In the genomic region with DNA sequence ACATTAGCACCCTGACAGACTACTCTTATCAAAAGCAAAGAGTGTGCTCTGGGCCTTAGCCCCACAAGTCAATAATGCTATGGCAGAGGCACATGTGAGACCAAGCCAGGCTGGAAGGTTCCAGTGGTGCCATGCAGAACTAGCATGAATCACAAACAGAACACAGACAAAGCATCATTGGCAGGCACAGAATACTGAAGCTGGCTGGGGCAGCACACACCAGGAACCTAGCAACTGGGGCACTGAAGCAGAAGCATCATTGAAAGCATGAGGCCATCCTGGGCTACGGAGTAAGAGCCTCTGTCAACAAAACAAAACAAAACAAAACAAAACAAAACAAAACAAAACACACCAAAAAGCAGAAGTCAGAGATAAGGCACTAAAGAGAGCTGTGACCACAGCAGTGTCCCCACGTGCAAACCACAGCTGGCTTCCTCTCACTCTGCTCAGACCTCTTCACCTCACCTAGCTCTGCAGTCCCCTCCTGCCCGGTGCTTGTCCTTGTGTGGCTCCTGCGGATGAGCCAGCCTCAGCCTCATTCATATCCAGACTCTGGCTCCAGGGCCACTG, we compare ENCODE assay signal across 12 mouse cellular contexts. TPM values are rescaled to one million over a fixed set of nuclear protein-coding genes. Genes with fewer than 3 reads are reported as not detected.
DNase-seq lines count a peak whose midpoint lies in the region; ATAC-seq and TF ChIP-seq lines count a peak whose summit lies in the region.
"Had no signal": no experiment of that assay in that cellular context is flagged by ENCODE, and none has a peak within 500 bp of the region (broad histone marks: within the 10 kb centered on the region; RNA-seq: fewer than 3 reads in every experiment).

No protein-coding gene starts in this region.

- H3K27ac ChIP-seq in liver, adult 2 months (replicated peaks; ENCODE audit: insufficient read depth, low read depth, low read length) = peak overlapping the region; percentile 1; the same call in 1 of the 2 replicates
- no peak overlapping the region for H3K27ac ChIP-seq in CH12.LX (ENCODE audit: insufficient read depth, low read depth)
- H3K27ac ChIP-seq in hindbrain, embryonic 10.5 days = no peak overlapping the region
- H3K27ac ChIP-seq in kidney, embryonic 14.5 days (ENCODE audit: low read depth, low read length) = no peak overlapping the region
- H3K27ac ChIP-seq: hindbrain, embryonic 15.5 days; limb, embryonic 13.5 days had no signal

- H3K4me1 ChIP-seq in liver, adult 2 months (ENCODE audit: control insufficient read depth, insufficient read depth, low read length) = no peaks in the 10 kb centered on the region
- H3K4me1 ChIP-seq in CH12.LX (ENCODE audit: control insufficient read depth in 1 of 2, insufficient read depth in 2 of 2) = peaks cover 44 to 74% of the 10 kb centered on the region in 2 experiments
- 0 out of 2 replicates have a peak, but pooled peaks cover 8% of the 10 kb centered on the region for H3K4me1 ChIP-seq in hindbrain, embryonic 10.5 days (replicated peaks)
- H3K4me1 ChIP-seq in kidney, embryonic 14.5 days (ENCODE audit: control insufficient read depth, insufficient read depth, low read length) = 0 out of 2 replicates have a peak, but pooled peaks cover 3% of the 10 kb centered on the region
- H3K4me1 ChIP-seq: hindbrain, embryonic 15.5 days had no signal

- peak; percentile 19 for ATAC-seq in inflammation-experienced regulatory T-cells, adult 6 months
- ATAC-seq in kidney, embryonic 14.5 days (ENCODE audit: low FRiP score, low TSS enrichment) = no peak

- H3K9me3 ChIP-seq in CH12.LX (replicated peaks; ENCODE audit: low read length) = no peaks in the 10 kb centered on the region
- H3K9me3 ChIP-seq in hindbrain, embryonic 10.5 days = no peaks in the 10 kb centered on the region
- H3K9me3 ChIP-seq in kidney, embryonic 14.5 days (ENCODE audit: control insufficient read depth, low read length) = no peaks in the 10 kb centered on the region
- H3K9me3 ChIP-seq: hindbrain, embryonic 15.5 days; limb, embryonic 13.5 days had no signal

- H3K79me2 ChIP-seq in liver, adult 2 months (ENCODE audit: control insufficient read depth, insufficient read depth, low read length) = no peaks in the 10 kb centered on the region
- no peaks in the 10 kb centered on the region for H3K79me2 ChIP-seq in CH12.LX (replicated peaks; ENCODE audit: control insufficient read depth, extremely low read depth, insufficient read depth, poor library complexity, severe bottlenecking)

- H3K9ac ChIP-seq in liver, adult 2 months (ENCODE audit: low read depth, low read length) = no peak overlapping the region
- H3K9ac ChIP-seq in CH12.LX (ENCODE audit: insufficient read depth, low read depth) = no peak overlapping the region
- no peak overlapping the region for H3K9ac ChIP-seq in kidney, embryonic 14.5 days (ENCODE audit: low read depth, low read length)
- H3K9ac ChIP-seq: hindbrain, embryonic 15.5 days; limb, embryonic 13.5 days had no signal

- H3K27me3 ChIP-seq in liver, adult 2 months (ENCODE audit: control insufficient read depth, insufficient read depth, low read length) = no peaks in the 10 kb centered on the region
- no peaks in the 10 kb centered on the region for H3K27me3 ChIP-seq in CH12.LX (replicated peaks)
- no peaks in the 10 kb centered on the region for H3K27me3 ChIP-seq in hindbrain, embryonic 10.5 days (ENCODE audit: insufficient read depth, poor library complexity, severe bottlenecking)
- H3K27me3 ChIP-seq in kidney, embryonic 14.5 days (ENCODE audit: control insufficient read depth, insufficient read depth, low read length) = no peaks in the 10 kb centered on the region
- H3K27me3 ChIP-seq: hindbrain, embryonic 15.5 days; limb, embryonic 13.5 days had no signal

- DNase-seq in liver, adult 2 months (ENCODE audit: extremely low read depth, low read depth, low spot score) = no peak
- DNase-seq in liver (no peak), CH12.LX (ENCODE audit: extremely low read depth) (peak; percentile 37)
- DNase-seq in natural killer cell, adult 2 months (ENCODE audit: low spot score in 2 of 2) = peak; percentile 66 to 69
- no peak for DNase-seq in hindbrain, embryonic 10.5 days (ENCODE audit: low spot score)
- DNase-seq: adrenal gland, postnatal 10 days; kidney, postnatal 4 days; right cerebral cortex, adult 18-20 months had no signal

- H3K4me3 ChIP-seq in liver, adult 2 months (ENCODE audit: insufficient read depth, low read depth, low read length) = no peak overlapping the region
- no peak overlapping the region for H3K4me3 ChIP-seq in CH12.LX (replicated peaks in 1 of 3; ENCODE audit: low read depth in 2 of 3, low read length in 2 of 3, poor library complexity in 1 of 3)
- no peak overlapping the region for H3K4me3 ChIP-seq in hindbrain, embryonic 10.5 days
- H3K4me3 ChIP-seq in kidney, embryonic 14.5 days (ENCODE audit: low read length) = no peak overlapping the region
- H3K4me3 ChIP-seq: hindbrain, embryonic 15.5 days; limb, embryonic 13.5 days had no signal

- in situ Hi-C loops in CH12.LX (cut with MboI; ENCODE audit: low pct_ligation_motif_present, low pct_unique_long_range_greater_than_20kb, low sequenced_read_pairs) = no loop called here

- no peak for TF ChIP-seq RAD21 in CH12.LX (IDR thresholded peaks at IDR 0.05; ENCODE audit: low read depth, low read length)

- TF ChIP-seq EP300 in CH12.LX (IDR thresholded peaks at IDR 0.05; ENCODE audit: low read length) = no peak

- dilution Hi-C loops in CH12.LX (cut with MboI; ENCODE audit: extremely low pct_ligation_motif_present, extremely low pct_unique_long_range_greater_than_20kb, low sequenced_read_pairs) = no loop called here

- 77% methylated on average over 4 of the region's 4 CpGs for WGBS in liver, adult 2 months
- 59% methylated on average over 4 of the region's 4 CpGs for WGBS in hindbrain, embryonic 10.5 days
- 58% methylated on average over 4 of the region's 4 CpGs for WGBS in kidney, embryonic 14.5 days

- TF ChIP-seq CTCF in liver, adult 2 months (IDR thresholded peaks at IDR 0.05; ENCODE audit: low read depth, low read length) = no peak
- TF ChIP-seq CTCF in CH12.LX (conservative IDR thresholded peaks at IDR 0.05 in 1 of 2, IDR thresholded peaks at IDR 0.05 in 1 of 2; ENCODE audit: low read depth in 2 of 2, low read length in 2 of 2) = no peak

- TF ChIP-seq POLR2A in liver, adult 2 months (IDR thresholded peaks at IDR 0.05; ENCODE audit: extremely low read depth, insufficient read depth, low read length) = no peak
- no peak for TF ChIP-seq POLR2A in CH12.LX (IDR thresholded peaks at IDR 0.05; ENCODE audit: low read depth, low read length)

- no peaks in the 10 kb centered on the region for H3K36me3 ChIP-seq in liver, adult 2 months (ENCODE audit: control insufficient read depth, insufficient read depth, low read length)
- H3K36me3 ChIP-seq in CH12.LX (replicated peaks in 1 of 2; ENCODE audit: control insufficient read depth in 1 of 2, insufficient read depth in 1 of 2, low read length in 1 of 2) = no peaks in the 10 kb centered on the region
- no peaks in the 10 kb centered on the region for H3K36me3 ChIP-seq in hindbrain, embryonic 10.5 days
- H3K36me3 ChIP-seq in kidney, embryonic 14.5 days (ENCODE audit: control insufficient read depth, insufficient read depth, low read length) = no peaks in the 10 kb centered on the region
- H3K36me3 ChIP-seq: hindbrain, embryonic 15.5 days; limb, embryonic 13.5 days had no signal

- no peak overlapping the region for H3K4me2 ChIP-seq in CH12.LX (ENCODE audit: insufficient read depth, low read depth, poor library complexity, severe bottlenecking)
- H3K4me2 ChIP-seq in kidney, embryonic 14.5 days (replicated peaks; ENCODE audit: low read depth, low read length) = no peak overlapping the region
- H3K4me2 ChIP-seq: hindbrain, embryonic 15.5 days; limb, embryonic 13.5 days had no signal

TF ChIP-seq in CH12.LX, 34 proteins besides CTCF, POLR2A, EP300 and RAD21:
- TF ChIP-seq UBTF (IDR thresholded peaks at IDR 0.05; ENCODE audit: low read depth, low read length) = no peak
- TF ChIP-seq BHLHE40 (IDR thresholded peaks at IDR 0.05; ENCODE audit: low read depth, low read length) = peak; percentile 86

RNA-seq across cellular contexts. Expression of gene Ergic1, which starts 28.7 kb away (rescaled TPM):
- total RNA-seq in liver, adult 2 months (2014; rRNA removed) = 30.7 and 34.6 TPM in 2 replicates
- 93.3 and 106 TPM in 2 replicates for polyA plus RNA-seq in liver, adult 2 months (2012; rRNA removed)
- total RNA-seq in CH12.LX (2012; rRNA removed) (129 and 131 TPM in 2 replicates), CH12.LX (2014; rRNA removed) (89.5 and 93.5 TPM in 2 replicates)
- 111 and 142 TPM in 2 replicates for polyA plus RNA-seq in CH12.LX (2012; ENCODE audit: insufficient read length, low read depth)
- polyA plus RNA-seq in inflammation-experienced regulatory T-cells, adult 6 months (2017; shearing (Covaris generic)) = 10 to 100 TPM; 35.9 to 50.4 (median 39.8) TPM
- 97.7 and 103 TPM in 2 replicates for polyA plus RNA-seq in hindbrain, embryonic 10.5 days (2016; fragmentation: Nextera tagmentation; extraction: Ambion mirVana)
- 141 and 150 TPM in 2 replicates for polyA plus RNA-seq in kidney, embryonic 14.5 days (2014; fragmentation: Nextera tagmentation; extraction: Ambion mirVana)

RNA-seq across cellular contexts. Expression of gene Dusp1, which starts 29.4 kb away (rescaled TPM):
- 10.5 and 10.7 TPM in 2 replicates for total RNA-seq in liver, adult 2 months (2014; rRNA removed)
- polyA plus RNA-seq in liver, adult 2 months (2012; rRNA removed) = 22.2 and 40.0 TPM in 2 replicates
- total RNA-seq in CH12.LX (2012; rRNA removed) (3.5 and 5.6 TPM in 2 replicates), CH12.LX (2014; rRNA removed) (2.6 and 3.5 TPM in 2 replicates)
- polyA plus RNA-seq in CH12.LX (2012; ENCODE audit: insufficient read length, low read depth) = 8.6 and 9.9 TPM in 2 replicates
- 10 to 100 TPM; 31.4 to 56.0 (median 32.0) TPM for polyA plus RNA-seq in inflammation-experienced regulatory T-cells, adult 6 months (2017; shearing (Covaris generic))
- 26.8 and 36.8 TPM in 2 replicates for polyA plus RNA-seq in hindbrain, embryonic 10.5 days (2016; fragmentation: Nextera tagmentation; extraction: Ambion mirVana)
- 19.3 and 19.8 TPM in 2 replicates for polyA plus RNA-seq in kidney, embryonic 14.5 days (2014; fragmentation: Nextera tagmentation; extraction: Ambion mirVana)

Comparison
In these comparisons a context has a peak if more than half of its experiments do, and no peak if none do; other contexts are left out.
1. DNase-seq: peak in CH12.LX (single experiment) and natural killer cell, adult 2 months (2 of 2); none in liver, adult 2 months (single experiment), liver (single experiment) and hindbrain, embryonic 10.5 days (single experiment).